Mouse (Mus musculus) brain, embryonic 14.5 days (tissue): ENCODE measurements around the gene Zfp148.

Experiments used
- CTCF ChIP-seq: fragments of 200-500 bp; IDR thresholded peaks from 2 replicates; pipeline ENCODE4 v1.5.1; 2012; ENCODE audit warnings: inconsistent platforms, mild to moderate bottlenecking, moderate library complexity, borderline replicate concordance; ENCODE audit not compliant: insufficient read depth, insufficient read length; ENCODE audit errors: extremely low read depth
- POLR2A ChIP-seq: fragments of 200-500 bp; IDR thresholded peaks from 2 replicates; pipeline ENCODE4 v1.6.1; 2012; ENCODE audit warnings: mild to moderate bottlenecking, inconsistent platforms, borderline replicate concordance; ENCODE audit not compliant: poor library complexity, insufficient read depth, insufficient read length, severe bottlenecking; ENCODE audit errors: extremely low read depth

- no peak for TF ChIP-seq CTCF
- TF ChIP-seq POLR2A: no peak
These were observed 86.8 kb downstream of the Zfp148 start for GRCm38 (mm10) chr16:33467451-33467850.
